Mouse (Mus musculus) left cerebral cortex, adult 18-20 months (tissue): ENCODE results near the gene Lasp1. TPM values are rescaled to one million over a fixed set of nuclear protein-coding genes. Genes with fewer than 3 reads are reported as not detected.

Experiments used
- DNase-seq, 2 experiments: peaks; one replicate each; pipeline ENCODE4 v3.0.0; 2021 to 2022; ENCODE audit warnings: low spot score in 2 of 2, mixed read lengths in 1 of 2
- total RNA-seq, 2 experiments: library from RNA; stranded (reverse); gene quantifications; 2 replicates each; pipeline ENCODE4 v1.2.3; 2021

The Lasp1 gene
- total RNA-seq, 2 experiments from 2014 or later = 165 to 168 TPM

GRCm38 (mm10) chr11:97793165-97793564 lies 5.6 kb upstream of the Lasp1 start:
- peak in 1 of 2 experiments; percentile 58 for DNase-seq

DNA sequence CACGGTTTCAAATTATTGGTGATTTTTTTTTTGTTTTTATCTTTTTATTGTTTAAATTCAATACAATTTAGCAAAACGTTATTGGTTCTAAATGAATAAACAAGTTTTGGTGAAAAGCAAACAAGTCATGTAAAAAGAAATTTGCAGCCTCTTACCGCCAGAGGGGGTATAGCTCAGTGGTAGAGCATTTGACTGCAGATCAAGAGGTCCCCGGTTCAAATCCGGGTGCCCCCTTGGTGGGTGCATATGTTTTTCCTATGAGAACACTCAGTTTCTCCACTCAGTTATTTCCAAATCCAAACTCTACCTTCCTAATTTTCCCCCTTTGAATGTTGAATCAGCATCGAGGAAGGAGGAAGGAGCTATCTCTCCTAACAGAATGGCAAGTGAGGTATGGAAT lies 1.9 kb upstream of the Lasp1 start:
- peak; percentile 82 to 88 for DNase-seq

DNA sequence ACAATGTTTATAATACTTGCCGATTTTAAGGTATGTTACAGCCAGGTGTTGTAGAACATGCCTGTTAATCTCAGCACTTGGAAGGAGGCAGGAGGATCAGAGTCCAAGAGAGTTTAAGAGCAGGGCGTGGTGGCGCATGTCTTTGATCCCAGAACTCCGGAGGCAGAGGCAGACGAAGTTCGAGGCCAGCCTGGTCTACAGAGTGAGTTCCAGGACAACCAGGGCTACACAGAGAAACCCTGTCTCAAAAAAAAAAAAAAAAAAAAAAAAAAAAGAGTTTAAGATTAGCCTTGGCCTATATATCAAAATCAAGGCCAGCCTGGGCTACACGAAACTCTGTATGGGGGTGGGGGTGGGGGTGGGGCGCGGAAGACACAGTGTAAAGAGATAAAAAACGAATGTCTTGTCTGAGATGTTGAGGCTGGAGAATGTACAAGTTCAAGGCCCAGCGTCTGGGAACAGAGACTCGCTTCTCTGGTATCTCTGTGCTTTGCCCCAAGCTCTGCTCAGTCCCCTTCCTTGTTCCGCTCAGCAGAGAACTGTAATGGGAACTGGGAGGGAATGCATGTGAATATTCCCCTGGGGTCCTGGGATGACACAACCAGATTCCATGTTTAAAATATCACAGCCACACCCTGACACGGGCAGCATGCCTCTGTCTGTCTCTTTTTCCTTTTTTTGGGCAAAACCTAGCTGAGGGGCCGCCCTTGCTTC lies 1.3 kb upstream of the Lasp1 start:
- no peak for DNase-seq

- DNase-seq = no peak
Observed at GRCm38 (mm10) chr11:97798083-97798435, 741 bp upstream of the Lasp1 start.

DNA sequence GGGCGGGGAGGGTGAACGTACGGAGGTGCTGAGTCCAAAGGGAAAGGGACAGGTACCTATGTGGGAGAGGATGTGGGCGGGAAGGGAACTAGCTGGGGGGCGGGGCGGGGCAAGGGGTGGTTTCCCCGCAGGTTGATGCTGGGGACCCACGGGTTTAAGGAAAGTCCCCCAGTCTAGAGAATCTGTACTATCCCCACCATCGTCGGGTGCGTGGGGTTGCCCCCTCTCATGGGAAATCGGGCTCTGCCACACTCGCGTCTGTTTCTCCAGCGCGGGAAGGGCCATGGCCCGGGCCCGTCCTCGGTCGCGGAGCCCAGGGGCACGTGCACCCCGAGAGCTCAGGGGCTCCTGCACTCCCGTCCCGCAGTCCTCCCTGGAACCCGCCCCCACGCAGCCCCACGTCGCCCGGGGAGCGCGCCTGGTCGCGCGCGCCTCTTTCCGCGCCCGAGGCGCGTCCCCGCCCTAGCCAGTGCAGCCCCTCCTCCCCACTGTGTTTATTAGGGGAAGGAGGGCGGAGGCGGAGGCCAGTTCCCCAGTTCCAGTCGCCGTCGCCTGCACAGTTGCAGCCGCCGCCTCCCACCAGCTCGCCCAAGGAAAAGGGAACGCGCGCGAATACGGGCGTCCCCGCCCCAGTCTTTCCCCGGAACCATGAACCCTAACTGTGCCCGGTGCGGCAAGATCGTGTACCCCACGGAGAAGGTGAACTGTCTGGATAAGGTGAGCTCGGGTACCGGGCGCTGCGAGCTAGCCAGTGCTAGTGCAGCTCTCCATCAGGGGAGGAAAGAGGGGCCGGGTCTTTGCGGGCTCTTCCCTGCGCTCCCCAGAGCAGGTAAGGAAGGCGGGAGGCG lies 570 bp downstream of the Lasp1 start:
- peak; percentile 85 to 90 for DNase-seq

DNA sequence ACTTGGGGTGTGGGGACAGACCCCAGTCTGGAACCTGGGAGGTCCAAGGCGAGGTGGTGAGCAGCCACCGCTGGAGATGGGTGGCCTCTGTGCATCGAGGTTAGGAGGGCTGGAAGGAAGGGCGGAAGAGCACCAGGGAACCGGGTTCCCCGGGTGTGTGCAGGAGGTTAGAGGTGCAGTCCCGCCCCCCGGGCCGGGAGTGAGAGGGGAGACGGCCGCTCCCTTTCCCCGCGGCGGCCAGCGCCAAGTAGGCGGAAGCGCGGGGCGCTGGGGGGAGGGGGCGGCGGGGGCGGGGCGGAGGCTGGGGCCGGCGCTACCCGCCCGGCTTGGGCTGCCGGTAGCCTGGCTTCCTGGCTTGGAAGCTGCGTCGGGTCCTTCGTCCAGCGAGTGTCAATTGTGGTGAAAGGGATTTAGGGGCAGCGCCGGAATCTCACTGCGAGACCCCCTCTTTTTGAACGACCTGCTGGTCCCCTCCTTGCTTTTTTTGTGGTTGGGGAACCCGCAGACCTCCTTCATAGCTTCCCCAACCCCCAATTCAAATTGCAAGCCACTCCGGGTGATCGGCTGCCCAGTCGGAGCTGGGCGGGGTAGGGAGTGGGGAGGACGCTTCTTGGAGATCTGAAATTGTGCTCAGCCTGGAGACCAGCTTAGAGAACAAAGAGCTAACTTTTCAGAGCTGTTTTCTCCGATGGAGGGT lies 1.3 kb downstream of the Lasp1 start:
- peak; percentile 48 to 62 for DNase-seq

DNA sequence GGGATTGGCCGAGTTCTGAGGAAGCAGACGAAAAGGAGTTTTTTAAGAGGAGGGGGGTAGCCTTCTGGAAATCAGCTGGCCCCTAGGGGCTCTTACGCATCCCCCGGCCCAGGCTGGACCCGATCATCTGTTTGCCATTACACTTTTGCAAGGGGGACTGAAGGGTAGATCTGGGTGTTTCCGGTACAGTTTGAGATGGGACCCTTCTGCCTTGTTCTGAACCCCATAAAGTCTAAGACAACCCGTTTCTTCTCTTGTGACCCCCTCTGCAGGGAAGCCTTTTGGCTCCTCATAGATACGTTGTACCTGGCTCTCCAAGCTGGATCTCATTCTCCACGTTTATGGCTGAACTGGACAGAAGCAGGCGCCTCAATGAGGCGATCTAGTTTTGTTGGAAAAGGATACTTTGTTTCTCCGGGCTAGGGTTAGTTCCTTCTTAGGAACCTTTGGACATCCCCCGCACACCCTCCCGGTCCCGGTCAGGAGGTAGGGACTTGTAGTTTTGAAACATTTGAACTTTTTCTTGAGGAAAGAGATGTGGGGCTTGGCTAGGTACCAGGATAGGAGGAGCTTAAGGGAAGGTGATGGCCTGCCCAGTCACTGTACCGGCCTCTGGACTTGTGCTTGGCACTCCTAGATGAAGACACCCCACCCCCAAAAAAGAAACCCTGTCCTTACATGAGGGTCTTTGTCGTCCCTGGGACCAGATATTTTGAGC lies 2.0 kb downstream of the Lasp1 start:
- no peak for DNase-seq

DNA sequence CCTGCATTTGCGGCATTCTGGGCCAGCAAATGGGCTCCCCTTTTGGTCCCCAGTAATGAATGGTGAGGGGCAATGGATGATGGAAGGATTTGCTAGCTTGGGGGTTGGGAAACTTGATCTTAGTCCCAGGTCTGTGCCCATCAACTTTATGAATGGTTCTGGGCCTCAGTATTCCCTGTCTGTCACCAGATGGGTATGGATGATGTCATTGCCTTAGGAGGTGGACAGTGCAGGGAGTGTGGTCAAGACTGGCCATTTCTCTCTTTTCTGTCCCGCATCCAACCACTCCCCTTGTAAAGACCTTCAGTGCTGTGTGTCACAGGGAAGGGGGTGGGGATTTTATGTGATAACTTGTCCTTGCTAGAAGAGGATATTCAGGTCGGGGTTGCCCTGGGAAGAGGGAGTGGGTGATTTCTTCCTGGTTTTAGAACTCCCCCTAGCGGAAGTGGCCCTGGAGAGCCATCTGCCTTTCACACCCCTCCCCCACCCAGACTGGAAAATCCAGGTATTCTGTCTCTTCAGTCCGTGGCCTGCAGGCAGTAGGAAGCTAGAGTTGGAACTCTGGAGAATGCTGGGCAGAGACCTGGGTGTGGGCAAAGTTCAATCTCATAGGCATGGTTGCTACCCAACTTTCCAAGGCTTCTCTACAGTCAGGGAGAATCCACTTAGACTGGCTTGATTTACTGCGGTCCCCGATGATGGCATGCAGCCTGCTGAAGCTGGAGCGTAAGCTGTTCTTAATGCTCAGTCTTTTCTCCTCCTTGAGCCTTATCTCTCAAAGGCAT lies 2.8 kb downstream of the Lasp1 start:
- DNase-seq = peak in 1 of 2 experiments; percentile 64

DNA sequence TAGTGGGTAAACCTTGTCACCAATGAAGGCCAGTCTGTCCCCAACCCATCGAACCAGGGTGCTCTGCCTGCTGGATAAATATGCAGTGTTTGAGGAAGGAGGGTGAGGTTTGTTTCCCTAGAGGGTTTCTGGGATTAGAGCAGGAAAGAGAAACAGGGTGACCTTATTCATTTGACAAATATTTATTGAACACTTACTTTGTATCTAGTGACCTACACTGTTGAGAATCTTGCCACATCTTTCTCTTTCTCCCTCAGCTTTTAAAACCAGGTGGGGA lies 3.3 kb downstream of the Lasp1 start:
- DNase-seq = no peak

- no peak for DNase-seq
Observed at GRCm38 (mm10) chr11:97802495-97802894, 3.7 kb downstream of the Lasp1 start.

DNA sequence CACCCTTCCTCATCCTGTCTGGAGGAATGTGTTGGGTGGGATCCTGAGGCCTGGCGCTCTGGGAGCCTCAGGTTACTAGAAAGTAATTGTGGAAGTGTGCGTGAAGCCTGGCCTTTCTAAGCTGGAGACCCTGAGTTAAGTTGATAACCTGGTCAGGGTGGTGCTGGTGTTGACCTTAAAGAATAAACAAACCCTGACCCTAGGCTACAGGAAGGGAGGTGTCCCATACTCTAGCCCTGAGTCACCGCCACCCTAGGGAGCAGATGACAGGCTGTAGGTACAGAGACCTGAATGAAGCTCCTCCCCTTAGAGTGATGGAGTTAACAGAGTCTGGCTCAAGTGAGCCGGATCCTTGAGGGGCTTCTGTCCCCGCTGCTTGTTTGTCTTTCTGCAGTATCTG lies 5.0 kb downstream of the Lasp1 start:
- no peak for DNase-seq

DNA sequence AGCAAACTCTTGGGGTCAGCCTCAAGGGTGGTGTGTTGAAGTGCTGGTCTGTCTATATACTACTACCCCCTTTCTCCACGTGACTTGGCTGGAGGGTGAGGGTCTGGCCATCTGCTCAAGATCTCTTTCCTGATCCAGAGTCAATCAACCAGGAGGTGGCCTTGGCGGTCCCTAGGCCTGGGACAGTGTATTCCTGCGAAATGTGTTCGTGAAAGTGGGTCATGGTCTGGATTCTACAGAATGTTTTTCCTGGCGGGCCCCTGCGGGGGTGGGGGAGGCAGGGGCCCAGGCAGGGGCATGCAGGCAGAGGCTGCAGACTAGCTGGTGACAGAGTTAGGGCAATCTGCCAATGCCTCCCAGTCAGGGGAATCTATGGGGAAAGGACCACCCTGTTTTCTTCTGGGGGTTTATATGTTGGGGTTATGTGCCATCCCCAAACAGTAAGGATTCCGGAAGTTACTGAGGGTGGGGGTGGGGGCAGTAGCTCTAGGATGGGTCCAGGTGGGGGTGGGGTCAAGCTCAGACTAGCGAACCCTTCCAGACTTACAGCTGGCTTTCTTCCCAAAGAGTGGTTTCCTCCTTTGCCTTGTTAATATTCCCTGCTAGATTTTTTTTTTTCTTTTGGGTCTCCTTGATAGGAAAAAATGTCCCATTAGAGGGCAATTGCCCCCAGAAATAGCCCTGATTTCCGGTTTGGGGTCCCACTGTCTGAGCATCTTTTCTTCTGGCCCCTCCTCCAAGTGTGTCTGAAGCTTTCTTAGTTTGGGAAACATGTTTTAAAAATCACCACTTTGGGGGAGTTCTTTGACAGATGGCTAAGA lies 6.3 kb downstream of the Lasp1 start:
- no peak for DNase-seq

DNA sequence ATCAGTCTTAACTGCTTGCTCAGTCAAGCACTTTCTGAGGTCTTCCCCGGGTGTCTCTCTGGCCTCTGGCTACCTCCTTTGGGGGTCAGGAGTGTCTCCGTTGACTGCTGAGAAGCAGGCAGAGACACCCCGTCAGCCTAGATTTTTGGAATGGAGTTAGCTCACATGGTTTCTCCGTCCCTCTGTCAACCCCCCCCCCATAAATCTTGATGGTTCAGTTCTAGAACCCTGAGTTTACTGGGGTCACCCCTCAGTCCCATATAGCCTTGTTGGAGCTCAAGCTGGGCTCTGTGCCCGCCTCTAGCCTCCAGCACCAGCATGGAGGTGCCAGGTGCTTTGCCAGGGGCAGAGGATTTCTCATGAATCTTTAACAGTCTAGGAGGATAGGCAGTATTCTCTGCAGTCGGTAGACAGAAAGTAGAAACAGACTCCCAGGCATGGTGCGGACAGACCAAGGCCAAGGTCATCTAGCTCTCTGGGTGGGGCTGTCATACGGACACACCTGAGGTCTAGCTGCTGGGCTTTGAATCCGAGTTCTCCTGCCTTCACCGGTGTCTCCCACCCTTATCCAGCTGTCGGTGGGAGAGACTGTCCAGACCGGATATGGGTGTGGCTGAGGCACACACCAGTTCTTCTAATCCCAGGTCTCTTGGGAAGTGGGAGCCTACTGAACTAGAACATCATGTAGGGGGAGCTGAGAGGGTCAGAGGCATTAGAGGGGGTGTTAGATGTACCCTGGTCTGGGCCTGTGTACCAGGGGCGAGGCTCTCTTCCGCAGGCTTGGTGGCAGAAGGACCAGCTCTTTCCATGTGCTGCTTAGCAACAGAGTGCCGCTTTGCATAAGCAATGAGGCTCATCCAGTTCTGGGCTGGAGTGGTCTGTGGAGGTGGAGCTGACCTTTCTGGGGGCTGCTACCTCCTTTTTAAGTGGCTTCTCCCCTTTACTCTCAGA lies 7.1 kb downstream of the Lasp1 start:
- DNase-seq = no peak

DNA sequence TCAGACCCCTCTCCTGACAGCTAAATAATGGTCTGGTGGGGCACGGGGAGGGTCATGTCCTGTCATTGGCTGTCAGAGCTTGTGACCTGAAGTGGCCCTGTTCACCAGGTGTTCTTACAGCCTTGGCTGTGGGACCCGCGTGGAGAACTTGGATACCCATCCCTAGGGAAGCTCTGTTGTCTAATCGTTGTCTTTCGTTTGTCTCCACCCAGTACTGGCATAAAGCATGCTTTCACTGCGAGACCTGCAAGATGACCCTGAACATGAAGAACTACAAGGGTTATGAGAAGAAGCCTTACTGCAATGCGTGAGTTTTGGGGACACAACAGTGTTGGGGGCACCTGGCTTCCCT lies 7.8 kb downstream of the Lasp1 start:
- no peak for DNase-seq

- DNase-seq = no peak
Observed at GRCm38 (mm10) chr11:97807626-97808025, 8.8 kb downstream of the Lasp1 start.

DNA sequence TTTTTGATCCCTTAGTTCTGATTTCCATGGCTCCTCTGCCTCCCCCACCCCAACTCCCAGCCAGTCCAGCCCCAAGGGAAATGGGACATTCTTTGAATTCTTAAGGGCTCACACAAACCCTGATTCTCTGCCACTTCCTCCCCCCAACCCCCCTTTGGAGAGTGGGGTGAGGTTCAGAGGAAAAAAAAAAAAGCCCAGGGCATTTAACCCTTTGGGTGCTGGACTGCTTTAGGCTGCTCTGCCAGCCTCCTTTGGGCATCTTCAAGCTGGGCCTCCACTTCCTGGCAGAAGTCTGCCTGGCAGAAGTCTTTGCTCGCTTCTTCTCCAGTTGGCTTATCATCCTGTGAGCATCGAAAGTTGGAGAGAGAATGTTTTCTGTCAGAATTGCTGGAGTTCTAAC lies 9.3 kb downstream of the Lasp1 start:
- no peak for DNase-seq

DNA sequence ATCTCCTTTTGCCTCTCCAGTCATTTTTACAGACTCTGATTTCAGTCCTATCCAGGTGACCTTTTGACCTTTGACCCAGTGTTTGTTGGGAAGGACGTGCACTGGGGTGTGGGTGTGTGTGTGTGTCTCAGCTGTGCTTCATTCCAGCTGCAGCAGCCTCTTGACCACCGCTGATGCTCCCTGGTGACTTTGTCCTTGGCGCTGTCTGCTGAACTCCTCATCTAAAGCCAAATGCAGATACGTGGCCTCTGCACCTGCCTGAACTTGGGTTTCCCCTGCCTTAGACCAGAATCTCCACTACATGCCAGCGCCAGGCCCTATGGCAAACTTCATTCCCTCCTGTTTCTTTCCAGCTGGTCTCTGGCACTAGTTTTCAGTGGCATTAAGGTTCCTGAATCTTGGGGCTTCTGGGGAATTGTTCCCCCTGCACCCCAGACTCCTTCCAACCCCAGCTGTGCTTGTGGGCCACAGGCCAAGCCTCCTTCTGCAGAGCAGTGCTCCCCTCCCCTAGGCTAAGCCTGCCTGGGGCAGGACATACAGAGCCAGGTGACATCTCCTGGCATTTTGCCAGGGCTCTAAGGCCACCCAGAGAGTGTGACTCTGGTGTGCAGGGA lies 9.9 kb downstream of the Lasp1 start:
- no peak for DNase-seq
